In the genomic region with DNA sequence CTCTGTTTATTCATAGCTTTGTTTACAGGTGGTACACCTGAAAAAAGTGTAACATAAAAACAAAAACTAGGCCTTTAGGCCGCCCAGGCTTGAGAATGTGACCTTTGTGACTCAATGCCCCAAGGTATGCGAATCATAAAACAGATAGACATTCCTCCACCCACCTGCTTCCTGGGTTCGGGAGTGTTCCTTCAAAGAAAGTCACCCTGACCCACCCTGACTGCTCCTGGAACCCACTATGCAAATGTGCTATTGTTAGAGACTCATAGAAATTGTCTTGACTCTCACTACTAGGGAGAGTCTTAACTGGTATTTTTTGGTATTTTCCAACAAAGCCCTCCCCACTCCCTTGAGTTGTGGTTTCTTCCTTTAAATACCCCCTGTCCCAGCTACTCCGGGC, we compare ENCODE assay signal across 3 mouse cellular contexts.
DNase-seq lines count a peak whose midpoint lies in the region.

No protein-coding gene starts in this region.

- DNase-seq in ES-CJ7 (ENCODE audit: low read depth, low spot score) (peak; percentile 41), R1 (ENCODE audit: low read depth, low spot score) (peak; percentile 69), ZHBTc4 (ENCODE audit: low read depth, low spot score) (peak; percentile 67)
